Mouse (Mus musculus): ENCODE results near the gene Gbp7. TPM values are rescaled to one million over a fixed set of nuclear protein-coding genes. Genes with fewer than 3 reads are reported as not detected.
"Not testable (repeated sequence)": the region's sequence is repeated elsewhere in the genome, so short reads cannot be mapped to it uniquely, and the experiment has no call there.

Gene Gbp7
- total and polyA plus RNA-seq, 3 experiments: 2.5 to 8.1 (median 2.7) TPM

DNA sequence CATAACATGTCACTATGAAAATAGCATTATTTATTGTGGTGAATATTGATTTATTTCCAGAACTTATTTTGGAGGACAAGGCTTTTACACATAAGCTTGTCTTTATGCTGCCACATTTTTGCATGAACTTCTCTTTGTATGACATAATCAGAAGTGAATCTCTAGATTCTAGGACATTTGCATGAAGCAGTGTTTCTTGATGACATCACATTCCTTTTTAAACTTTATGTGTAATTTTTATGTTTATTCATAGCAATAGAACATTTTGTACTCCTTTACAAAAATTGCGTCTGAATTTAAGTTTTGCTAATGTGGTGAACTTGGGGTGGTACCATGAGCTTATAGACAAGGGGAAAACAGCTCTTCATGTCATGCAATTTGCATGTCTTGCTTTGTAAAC, 5.5 kb downstream of the Gbp7 start:
- Histone ChIP-seq H3K79me2 (replicated peaks; ENCODE audit: control insufficient read depth, extremely low read depth, insufficient read depth, poor library complexity, severe bottlenecking) (no peaks in the 10 kb centered on the region), H3K36me3 (replicated peaks in 1 of 2; ENCODE audit: control insufficient read depth in 1 of 2, insufficient read depth in 1 of 2, low read length in 1 of 2) (no peaks in the 10 kb centered on the region), H3K4me2 (ENCODE audit: insufficient read depth, low read depth, poor library complexity, severe bottlenecking) (no peak overlapping the region), H3K4me1 (ENCODE audit: control insufficient read depth in 1 of 2, insufficient read depth in 2 of 2) (peaks cover 5 to 8% of the 10 kb centered on the region in 2 experiments), H3K4me3 (replicated peaks in 1 of 3; ENCODE audit: low read depth in 2 of 3, low read length in 2 of 3, poor library complexity in 1 of 3) (no peak overlapping the region), H3K27me3 (replicated peaks) (no peaks in the 10 kb centered on the region), H3K9me3 (replicated peaks; ENCODE audit: low read length) (no peaks in the 10 kb centered on the region), H3K27ac (ENCODE audit: insufficient read depth, low read depth) (no peak overlapping the region), H3K9ac (ENCODE audit: insufficient read depth, low read depth) (no peak overlapping the region)
- dilution Hi-C loops (cut with MboI; ENCODE audit: extremely low pct_ligation_motif_present, extremely low pct_unique_long_range_greater_than_20kb, low sequenced_read_pairs) (no loop called here), in situ Hi-C loops (cut with MboI; ENCODE audit: low pct_ligation_motif_present, low pct_unique_long_range_greater_than_20kb, low sequenced_read_pairs) (no loop called here)
- TF ChIP-seq ETS1 (conservative IDR thresholded peaks at IDR 0.05; ENCODE audit: low read depth, low read length): no peak
- TF ChIP-seq TBP (conservative IDR thresholded peaks at IDR 0.05; ENCODE audit: low read depth, low read length): no peak
- peak; percentile 78 for TF ChIP-seq MEF2A (IDR thresholded peaks at IDR 0.05; ENCODE audit: borderline replicate concordance, low read depth, low read length)
- TF ChIP-seq ZMIZ1 (IDR thresholded peaks at IDR 0.05; ENCODE audit: low read depth, low read length): no peak
- peak; percentile 30; the same call in 1 of the 2 replicates for TF ChIP-seq EP300 (IDR thresholded peaks at IDR 0.05; ENCODE audit: low read length)
- TF ChIP-seq JUND (conservative IDR thresholded peaks at IDR 0.05; ENCODE audit: low read depth, low read length): peak; percentile 53; the same call in 1 of the 2 replicates
- TF ChIP-seq JUN (IDR thresholded peaks at IDR 0.05; ENCODE audit: insufficient read depth, low read depth, low read length): peak; percentile 85
- no peak for TF ChIP-seq SMC3 (IDR thresholded peaks at IDR 0.05; ENCODE audit: low read depth, low read length)
- TF ChIP-seq PAX5 (IDR thresholded peaks at IDR 0.05; ENCODE audit: low read length): no peak
- TF ChIP-seq POLR2A (IDR thresholded peaks at IDR 0.05; ENCODE audit: low read depth, low read length): no peak
- no peak for TF ChIP-seq ZNF384 (IDR thresholded peaks at IDR 0.05; ENCODE audit: low read depth, low read length)
- DNase-seq (ENCODE audit: extremely low read depth): no peak

DNA sequence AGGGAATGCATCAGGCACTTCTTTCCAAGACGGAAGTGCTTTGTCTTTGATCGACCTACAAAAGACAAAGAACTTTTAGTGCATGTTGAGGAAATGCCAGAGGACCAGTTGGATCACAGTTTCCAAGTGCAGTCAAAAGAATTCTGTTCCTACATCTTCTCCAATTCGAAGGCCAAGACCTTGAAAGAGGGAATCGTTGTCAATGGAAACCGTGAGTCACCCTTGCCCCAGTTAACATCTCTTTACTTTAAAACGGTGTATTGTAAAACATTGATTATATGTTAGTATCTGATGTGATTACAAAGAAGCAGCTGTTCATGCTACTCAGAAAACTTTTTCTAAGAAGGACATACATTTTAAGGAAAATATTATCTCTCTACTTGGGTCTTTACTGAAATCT, 11.2 kb downstream of the Gbp7 start:
- Histone ChIP-seq H3K9ac (ENCODE audit: insufficient read depth, low read depth) (no peak overlapping the region), H3K4me3 (replicated peaks in 1 of 3; ENCODE audit: low read depth in 2 of 3, low read length in 2 of 3, poor library complexity in 1 of 3) (no peak overlapping the region), H3K27ac (ENCODE audit: insufficient read depth, low read depth) (no peak overlapping the region), H3K4me1 (ENCODE audit: control insufficient read depth in 1 of 2, insufficient read depth in 2 of 2) (peaks cover 0 to 10% of the 10 kb centered on the region in 2 experiments; a peak in 2 of 4 replicates), H3K36me3 (replicated peaks in 1 of 2; ENCODE audit: control insufficient read depth in 1 of 2, insufficient read depth in 1 of 2, low read length in 1 of 2) (peaks cover 3 to 22% of the 10 kb centered on the region in 2 experiments), H3K79me2 (replicated peaks; ENCODE audit: control insufficient read depth, extremely low read depth, insufficient read depth, poor library complexity, severe bottlenecking) (no peaks in the 10 kb centered on the region), H3K4me2 (ENCODE audit: insufficient read depth, low read depth, poor library complexity, severe bottlenecking) (no peak overlapping the region), H3K27me3 (replicated peaks) (no peaks in the 10 kb centered on the region), H3K9me3 (replicated peaks; ENCODE audit: low read length) (no peaks in the 10 kb centered on the region)
- TF ChIP-seq JUND (conservative IDR thresholded peaks at IDR 0.05; ENCODE audit: low read depth, low read length): peak; percentile 81
- TF ChIP-seq MXI1 (IDR thresholded peaks at IDR 0.05; ENCODE audit: low read depth, low read length): no peak
- no peak for DNase-seq (ENCODE audit: extremely low read depth)
- in situ Hi-C loops (cut with MboI; ENCODE audit: low pct_ligation_motif_present, low pct_unique_long_range_greater_than_20kb, low sequenced_read_pairs) (no loop called here), dilution Hi-C loops (cut with MboI; ENCODE audit: extremely low pct_ligation_motif_present, extremely low pct_unique_long_range_greater_than_20kb, low sequenced_read_pairs) (no loop called here)

DNA sequence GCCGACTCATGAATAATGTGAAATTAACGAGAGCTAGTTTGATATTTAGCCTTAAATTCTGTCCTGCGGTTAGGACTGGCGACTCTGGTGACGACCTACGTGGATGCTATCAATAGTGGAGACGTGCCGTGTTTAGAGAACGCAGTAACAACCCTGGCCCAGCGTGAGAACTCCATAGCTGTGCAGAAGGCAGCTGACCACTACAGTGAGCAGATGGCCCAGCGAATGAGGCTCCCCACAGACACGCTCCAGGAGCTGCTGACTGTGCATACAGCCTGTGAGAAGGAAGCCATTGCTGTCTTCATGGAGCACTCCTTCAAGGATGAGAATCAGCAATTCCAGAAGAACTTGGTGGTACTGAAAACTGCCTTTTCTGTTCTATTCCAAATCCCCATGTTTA, 12.6 kb downstream of the Gbp7 start:
- dilution Hi-C loops (cut with MboI; ENCODE audit: extremely low pct_ligation_motif_present, extremely low pct_unique_long_range_greater_than_20kb, low sequenced_read_pairs): not testable (repeated sequence)

More for the DNA sequence above, 12.6 kb downstream of the Gbp7 start:
- H3K27me3 ChIP-seq (replicated peaks); H3K9ac ChIP-seq (ENCODE audit: insufficient read depth, low read depth); H3K4me1 ChIP-seq (ENCODE audit: control insufficient read depth in 1 of 2, insufficient read depth in 2 of 2); H3K4me3 ChIP-seq (replicated peaks in 1 of 3; ENCODE audit: low read depth in 2 of 3, low read length in 2 of 3, poor library complexity in 1 of 3); DNase-seq (ENCODE audit: extremely low read depth); in situ Hi-C loops (cut with MboI; ENCODE audit: low pct_ligation_motif_present, low pct_unique_long_range_greater_than_20kb, low sequenced_read_pairs); H3K9me3 ChIP-seq (replicated peaks; ENCODE audit: low read length); H3K4me2 ChIP-seq (ENCODE audit: insufficient read depth, low read depth, poor library complexity, severe bottlenecking); H3K27ac ChIP-seq (ENCODE audit: insufficient read depth, low read depth); H3K79me2 ChIP-seq (replicated peaks; ENCODE audit: control insufficient read depth, extremely low read depth, insufficient read depth, poor library complexity, severe bottlenecking): not testable (repeated sequence)
- peaks cover 3 to 24% of the 10 kb centered on the region in 2 experiments for H3K36me3 ChIP-seq (replicated peaks in 1 of 2; ENCODE audit: control insufficient read depth in 1 of 2, insufficient read depth in 1 of 2, low read length in 1 of 2)
